Mouse (Mus musculus) megakaryocyte-erythroid progenitor cell, adult 5 weeks (primary cell): Measurements from ENCODE around the gene 5730480H06Rik. TPM values are rescaled to one million over a fixed set of nuclear protein-coding genes. Genes with fewer than 3 reads are reported as not detected.

Experiments
- polyA plus RNA-seq: library from polyadenylated mRNA; stranded (reverse); fragments of >175 nt; gene quantifications from 2 replicates; pipeline ENCODE4 v1.2.3, GENCODE M21; 2012

The 5730480H06Rik gene
- polyA plus RNA-seq = 4.0 and 5.9 TPM in 2 replicates

GRCm38 (mm10) chr5:48327652-48328051 is at the start of gene 5730480H06Rik:
TSS of gene 5730480H06Rik (plus strand) at chr5:48327952.

